Mouse (Mus musculus) granulocyte monocyte progenitor cell, adult 5-6 weeks (primary cell): ENCODE measurements around the gene Slc24a2. TPM values are rescaled to one million over a fixed set of nuclear protein-coding genes. Genes with fewer than 3 reads are reported as not detected.

ENCODE experiments used
- ATAC-seq: replicated peaks from 2 replicates; pipeline ENCODE4 v1.8.0; 2016; ENCODE audit warnings: mild to moderate bottlenecking, moderate TSS enrichment, inconsistent platforms; ENCODE audit not compliant: poor library complexity, severe bottlenecking
- total RNA-seq, 2 experiments: library from RNA; stranded (forward) in 1 of 2; stranded (reverse) in 1 of 2; fragments of 200-712, 200-1000 nt in 1 of 2; fragments of >200 nt in 1 of 2; fragmentation: Nextera tagmentation in 1 of 2; gene quantifications; 2 replicates each; pipeline ENCODE4 v1.2.3; 2014 to 2017

Gene Slc24a2
- not detected in 2 replicates for total RNA-seq (2014; fragmentation: Nextera tagmentation)
- total RNA-seq (2017): not detected in 2 replicates

GRCm38 (mm10) chr4:87229960-87230551 is at the start of gene Slc24a2:
TSS of gene Slc24a2 (minus strand) at chr4:87230477.
- peak; percentile 62 for ATAC-seq

GRCm38 (mm10) chr4:87274825-87275224 is 44.5 kb upstream of the Slc24a2 start:
- ATAC-seq: no peak

GRCm38 (mm10) chr4:87274276-87274675 is 44.0 kb upstream of the Slc24a2 start:
- ATAC-seq: no peak

- no peak for ATAC-seq
These were observed 43.2 kb upstream of the Slc24a2 start for GRCm38 (mm10) chr4:87273476-87273875.

- ATAC-seq: no peak
These were observed 885 bp downstream of the Slc24a2 start for GRCm38 (mm10) chr4:87229224-87229959.

DNA sequence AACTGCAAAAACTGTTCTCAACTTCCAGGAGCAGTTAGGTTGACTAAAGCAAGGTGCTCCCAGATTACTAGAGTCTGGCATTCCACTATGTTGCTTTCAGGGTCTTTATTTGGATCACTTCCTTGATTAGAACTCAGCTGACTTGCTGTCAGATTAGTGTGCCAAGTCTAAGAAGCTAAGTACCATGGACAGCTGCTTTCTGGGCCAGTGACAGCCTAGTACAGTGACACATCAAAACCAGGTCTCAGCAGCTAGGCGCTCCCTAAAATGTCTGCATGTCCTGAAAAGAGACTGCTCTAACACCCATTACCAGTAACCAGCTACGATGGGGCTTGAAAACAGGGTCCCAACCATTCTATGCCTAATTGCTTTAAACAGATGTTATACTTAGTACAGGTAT is 8.7 kb downstream of the Slc24a2 start:
- no peak for ATAC-seq

DNA sequence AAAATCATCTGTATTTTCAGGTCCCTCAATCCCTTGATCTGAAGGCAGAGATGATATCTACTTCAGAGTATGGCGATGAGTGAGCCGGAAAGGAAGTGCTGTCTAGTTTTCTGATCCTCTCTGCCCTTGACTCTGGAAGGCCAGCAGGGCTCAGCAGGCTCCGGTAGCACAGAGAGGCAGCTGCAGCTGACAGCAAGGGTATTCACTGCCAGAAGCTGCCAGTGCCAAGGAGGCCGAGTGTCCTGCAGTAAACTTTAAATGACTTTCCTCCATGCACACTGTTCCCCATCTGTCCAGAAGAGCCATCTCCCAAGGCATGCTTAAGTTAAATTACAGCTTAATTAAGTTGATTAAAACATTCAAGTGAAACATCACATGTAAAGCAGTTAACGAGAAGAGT is 12.1 kb downstream of the Slc24a2 start:
- no peak for ATAC-seq

- no peak for ATAC-seq
These were observed 18.8 kb downstream of the Slc24a2 start for GRCm38 (mm10) chr4:87211344-87211978.

DNA sequence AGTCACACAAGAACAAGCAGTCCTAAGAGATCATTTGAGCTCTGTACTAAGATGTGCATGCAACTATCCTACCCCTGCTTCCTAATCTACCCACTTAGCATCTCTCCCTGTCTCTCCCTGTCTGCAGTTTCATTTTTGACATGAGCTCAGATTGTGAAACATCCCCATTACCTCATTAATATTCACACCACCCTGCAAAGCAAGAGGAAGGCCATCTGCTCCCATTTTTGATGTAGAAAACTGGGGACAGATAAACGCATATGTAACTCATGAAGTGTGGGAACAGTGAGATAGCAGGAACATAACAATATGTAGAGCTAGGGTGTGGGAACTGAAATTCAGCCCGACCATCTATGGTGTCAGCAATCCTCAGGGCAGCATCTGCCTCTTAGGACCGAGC is 19.7 kb downstream of the Slc24a2 start:
- ATAC-seq: no peak

DNA sequence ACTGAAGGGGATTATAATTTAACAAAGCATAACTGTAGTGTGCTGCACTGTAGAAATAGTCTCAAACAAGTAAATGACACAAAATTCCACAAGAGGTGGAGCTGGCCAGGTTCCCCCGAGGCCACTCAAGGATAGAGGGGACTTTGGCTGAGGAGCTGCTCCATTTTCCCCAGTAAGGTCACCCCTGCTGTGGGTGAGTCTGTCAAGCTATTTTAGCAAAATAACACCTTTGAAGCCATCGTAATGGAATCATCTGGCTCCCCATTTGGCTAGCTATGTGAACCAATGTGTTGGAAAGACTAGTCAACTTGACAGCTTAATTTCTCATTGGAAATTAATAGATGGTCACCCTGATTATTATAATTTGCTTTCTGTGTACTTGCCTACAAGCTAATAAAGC is 28.2 kb downstream of the Slc24a2 start:
- no peak for ATAC-seq

DNA sequence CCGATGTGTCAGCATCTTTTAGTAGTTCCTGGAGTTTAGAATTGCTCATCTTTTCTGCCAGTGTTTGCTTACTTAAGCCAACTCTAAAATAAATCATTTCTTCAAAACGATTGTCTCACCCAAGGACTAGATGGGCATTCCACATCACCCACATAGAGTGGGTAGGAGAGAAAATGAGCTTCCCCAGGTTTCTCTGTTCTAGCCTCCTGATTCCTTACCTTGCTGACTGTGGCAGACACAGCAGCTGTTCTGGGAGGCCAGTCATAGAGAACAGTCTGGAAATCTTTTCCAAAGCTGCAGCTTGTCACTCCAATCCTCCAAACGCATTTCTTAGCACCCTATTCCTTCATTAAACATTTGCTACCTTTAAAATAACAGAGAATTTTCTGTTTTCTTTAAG is 29.0 kb downstream of the Slc24a2 start:
- no peak for ATAC-seq

GRCm38 (mm10) chr4:87184147-87184930 is 45.9 kb downstream of the Slc24a2 start:
- no peak for ATAC-seq

DNA sequence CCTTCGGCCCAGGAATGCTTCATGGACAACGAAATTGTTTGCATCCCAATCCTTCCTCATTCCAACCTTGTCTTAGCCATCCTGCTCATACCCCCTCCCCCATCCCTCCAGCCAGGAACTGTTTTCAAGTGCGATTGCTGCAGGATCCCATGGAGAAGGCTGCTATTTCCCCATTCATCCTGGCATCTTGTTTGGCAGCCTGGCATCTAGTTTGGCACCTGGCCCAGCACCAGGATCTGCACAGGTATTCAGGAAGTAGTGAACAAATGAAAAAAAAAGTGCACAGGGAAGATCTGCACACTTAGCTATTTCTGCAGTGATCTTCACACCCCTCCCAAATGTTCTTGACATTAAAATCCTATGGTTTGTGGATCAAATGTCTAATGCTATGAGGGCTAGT is 53.2 kb downstream of the Slc24a2 start:
- no peak for ATAC-seq

- no peak for ATAC-seq
These were observed 66.3 kb downstream of the Slc24a2 start for GRCm38 (mm10) chr4:87163945-87164344.

DNA sequence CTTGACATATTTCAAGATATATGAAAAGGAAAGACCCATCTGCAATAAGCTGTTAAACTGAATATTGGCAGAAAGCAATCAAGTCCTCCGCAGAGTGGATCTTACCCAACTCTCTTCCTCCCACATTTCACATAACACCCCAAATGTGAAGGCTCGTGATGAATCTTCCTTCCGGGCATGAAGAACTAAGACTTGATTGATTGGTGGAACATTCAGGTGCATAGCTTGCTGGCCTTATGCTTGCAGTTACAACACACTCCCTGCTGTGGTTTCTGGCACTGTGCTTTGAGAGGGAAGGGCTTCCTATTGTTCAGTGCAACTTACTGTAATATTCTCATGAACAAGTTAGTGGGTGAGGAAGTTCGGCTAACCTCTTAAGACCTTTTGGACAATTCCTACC is 72.2 kb downstream of the Slc24a2 start:
- ATAC-seq: peak; percentile 96

GRCm38 (mm10) chr4:87151990-87152389 is 78.3 kb downstream of the Slc24a2 start:
- ATAC-seq: no peak

GRCm38 (mm10) chr4:87149584-87149983 is 80.7 kb downstream of the Slc24a2 start:
- ATAC-seq: no peak

DNA sequence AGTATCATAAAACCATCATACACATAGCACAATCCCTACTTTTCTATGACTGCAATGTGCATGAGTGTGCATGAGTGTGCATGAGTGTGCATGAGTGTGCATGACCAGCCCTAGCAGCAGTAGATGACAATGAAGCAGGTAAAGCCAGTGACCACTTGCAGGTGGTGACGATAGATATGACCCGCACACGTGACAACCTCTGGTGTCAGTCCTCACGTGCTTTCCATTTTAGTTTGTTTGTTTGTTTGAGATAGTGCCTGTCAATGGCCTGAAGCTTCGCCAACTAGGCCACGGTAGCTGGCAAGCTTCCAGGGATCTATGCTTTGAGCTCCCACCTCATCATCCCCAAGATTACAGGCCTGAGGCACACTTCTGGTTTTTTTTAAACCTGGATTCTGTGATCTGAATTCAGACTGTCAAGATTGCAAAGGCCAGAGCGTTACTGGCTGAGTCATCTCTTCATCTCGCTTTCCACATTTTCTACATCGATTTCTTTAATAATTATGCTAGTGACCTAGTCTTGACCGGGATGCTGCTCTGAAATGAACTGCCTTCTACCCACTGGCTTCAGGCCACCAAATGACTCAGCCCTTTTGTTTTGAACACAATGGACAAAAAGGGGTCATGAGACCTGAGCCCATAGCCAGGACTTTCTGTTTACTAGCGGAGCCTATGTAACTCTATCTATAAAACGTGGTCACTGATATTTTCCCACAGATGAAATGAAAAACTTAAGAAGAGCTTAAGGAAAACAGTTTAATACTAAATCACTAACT is 88.5 kb downstream of the Slc24a2 start:
- ATAC-seq: no peak

- ATAC-seq: no peak
These were observed 89.4 kb downstream of the Slc24a2 start for GRCm38 (mm10) chr4:87140901-87141300.

DNA sequence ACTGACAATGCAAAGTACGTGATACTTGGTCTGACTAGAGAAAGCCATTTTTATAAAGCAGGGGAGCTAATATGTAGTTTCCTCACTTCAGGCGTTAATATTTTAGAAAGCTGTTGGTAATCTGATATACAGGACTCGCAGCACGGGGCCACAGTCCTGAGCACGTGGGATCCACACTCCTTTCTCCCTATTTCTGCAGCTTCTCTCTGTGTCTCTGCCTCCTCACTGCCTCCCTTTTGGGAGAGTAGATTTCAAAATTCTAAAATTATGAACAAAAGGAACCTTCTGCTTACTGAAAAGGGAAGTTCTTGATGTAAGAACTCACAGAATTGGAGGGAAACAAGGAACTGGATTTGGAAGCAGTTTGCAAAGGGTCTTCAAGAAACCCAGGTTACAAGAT is 97.8 kb downstream of the Slc24a2 start:
- ATAC-seq: peak; percentile 33; the same call in 1 of the 2 replicates
